8 mouse cellular contexts compared by ENCODE assay signal in genomic region chr7:46033870-46034337, GRCm38 (mm10). TPM values are rescaled to one million over a fixed set of nuclear protein-coding genes. Genes with fewer than 3 reads are reported as not detected.
DNase-seq lines count a peak whose midpoint lies in the region; ATAC-seq and TF ChIP-seq lines count a peak whose summit lies in the region.

No protein-coding gene starts in this region.

- H3K4me1 ChIP-seq in heart, embryonic 15.5 days (replicated peaks): peaks cover 16% of the 10 kb centered on the region
- peaks cover 5 to 20% of the 10 kb centered on the region in 2 experiments for H3K4me1 ChIP-seq in MEL (ENCODE audit: control insufficient read depth in 1 of 2, insufficient read depth in 2 of 2, low read length in 2 of 2)
- H3K4me1 ChIP-seq in hindbrain, embryonic 10.5 days (replicated peaks): peaks cover 27% of the 10 kb centered on the region
- peaks cover 14% of the 10 kb centered on the region for H3K4me1 ChIP-seq in midbrain, embryonic 11.5 days (ENCODE audit: control insufficient read depth, insufficient read depth, low read length)

- no peaks in the 10 kb centered on the region for H3K9me3 ChIP-seq in heart, embryonic 15.5 days (replicated peaks)
- H3K9me3 ChIP-seq in MEL (replicated peaks; ENCODE audit: insufficient read depth, low read length): no peaks in the 10 kb centered on the region
- no peaks in the 10 kb centered on the region for H3K9me3 ChIP-seq in hindbrain, embryonic 10.5 days
- H3K9me3 ChIP-seq in midbrain, embryonic 11.5 days (ENCODE audit: control insufficient read depth, low read length): no peaks in the 10 kb centered on the region

- peak overlapping the region; percentile 93 for H3K9ac ChIP-seq in heart, embryonic 15.5 days
- H3K9ac ChIP-seq in MEL (ENCODE audit: control insufficient read depth, low read depth, low read length, poor library complexity, severe bottlenecking): peak overlapping the region; percentile 96
- peak overlapping the region; percentile 81 for H3K9ac ChIP-seq in midbrain, embryonic 11.5 days (ENCODE audit: low read length)

- H3K27me3 ChIP-seq in heart, embryonic 15.5 days: no peaks in the 10 kb centered on the region
- H3K27me3 ChIP-seq in MEL (ENCODE audit: control insufficient read depth in 1 of 2, insufficient read depth in 2 of 2, low read length in 2 of 2): no peaks in the 10 kb centered on the region
- no peaks in the 10 kb centered on the region for H3K27me3 ChIP-seq in hindbrain, embryonic 10.5 days (ENCODE audit: insufficient read depth, poor library complexity, severe bottlenecking)
- H3K27me3 ChIP-seq in midbrain, embryonic 11.5 days (ENCODE audit: control insufficient read depth, insufficient read depth, low read length): no peaks in the 10 kb centered on the region

- H3K79me2 ChIP-seq in MEL (ENCODE audit: control insufficient read depth, insufficient read depth, low read length, poor library complexity): peaks cover 24% of the 10 kb centered on the region

- H3K36me3 ChIP-seq in heart, embryonic 15.5 days: peaks cover 3% of the 10 kb centered on the region; the same call in 1 of the 2 replicates
- H3K36me3 ChIP-seq in MEL (ENCODE audit: control insufficient read depth in 1 of 2, insufficient read depth in 2 of 2, low read length in 2 of 2): peaks cover 0 to 15% of the 10 kb centered on the region in 2 experiments; a peak in 3 of 4 replicates
- peaks cover 16% of the 10 kb centered on the region for H3K36me3 ChIP-seq in hindbrain, embryonic 10.5 days
- H3K36me3 ChIP-seq in midbrain, embryonic 11.5 days (ENCODE audit: control insufficient read depth, insufficient read depth, low read length): peaks cover 3% of the 10 kb centered on the region; the same call in 1 of the 2 replicates

- peak overlapping the region; percentile 84 for H3K4me2 ChIP-seq in heart, embryonic 15.5 days
- H3K4me2 ChIP-seq in midbrain, embryonic 11.5 days: peak overlapping the region; percentile 92

- DNase-seq in heart, adult 9 months (ENCODE audit: low spot score in 2 of 2): no peak
- DNase-seq in MEL (ENCODE audit: low read depth, low spot score): peak; percentile 55
- DNase-seq in hindbrain, embryonic 10.5 days (ENCODE audit: low spot score): no peak
- no peak for DNase-seq in midbrain, embryonic 11.5 days (ENCODE audit: low spot score, missing footprints)
- no peak for DNase-seq in cerebellum, postnatal 4 days (ENCODE audit: low spot score in 2 of 2)
- DNase-seq in layer of hippocampus, adult 18-20 months (ENCODE audit: low spot score in 2 of 2): no peak

- TF ChIP-seq RAD21 in MEL (IDR thresholded peaks at IDR 0.05; ENCODE audit: low read depth, low read length): no peak

- no peak; a peak in 1 of 4 replicates for TF ChIP-seq POLR2A in MEL (IDR thresholded peaks at IDR 0.05; ENCODE audit: control insufficient read depth in 1 of 2, insufficient read depth in 1 of 2, low read depth in 1 of 2, low read length in 2 of 2, poor library complexity in 1 of 2)

- peak overlapping the region; percentile 97 for H3K4me3 ChIP-seq in heart, embryonic 15.5 days
- peak overlapping the region; percentile 77 to 90 for H3K4me3 ChIP-seq in MEL (ENCODE audit: control insufficient read depth in 1 of 2, insufficient read depth in 1 of 2, low read depth in 2 of 2, low read length in 2 of 2)
- H3K4me3 ChIP-seq in hindbrain, embryonic 10.5 days: peak overlapping the region; percentile 66
- peak overlapping the region; percentile 89 for H3K4me3 ChIP-seq in midbrain, embryonic 11.5 days (ENCODE audit: low read depth, low read length)

- ATAC-seq in heart, embryonic 15.5 days (replicated peaks; ENCODE audit: insufficient number of reproducible peaks, insufficient read depth, low FRiP score, low read depth): no peak; the same call in 1 of the 2 replicates
- peak; percentile 75; the same call in 1 of the 2 replicates for ATAC-seq in midbrain, embryonic 11.5 days (ENCODE audit: low FRiP score)
- ATAC-seq in inflammation-experienced regulatory T-cells, adult 6 months: no peak

- no peak for TF ChIP-seq EP300 in MEL (IDR thresholded peaks at IDR 0.05; ENCODE audit: low read depth in 1 of 2, low read length in 2 of 2)

- H3K27ac ChIP-seq in heart, embryonic 15.5 days: no peak overlapping the region
- peak overlapping the region; percentile 84 for H3K27ac ChIP-seq in MEL (ENCODE audit: control insufficient read depth, low read depth, low read length)
- H3K27ac ChIP-seq in hindbrain, embryonic 10.5 days: peak overlapping the region; percentile 84
- H3K27ac ChIP-seq in midbrain, embryonic 11.5 days (ENCODE audit: low read depth, low read length): no peak overlapping the region

- TF ChIP-seq CTCF in MEL (IDR thresholded peaks at IDR 0.05 in 2 of 3, conservative IDR thresholded peaks at IDR 0.05 in 1 of 3; ENCODE audit: control insufficient read depth in 1 of 3, insufficient read depth in 1 of 3, low read depth in 2 of 3, low read length in 3 of 3, poor library complexity in 1 of 3, severe bottlenecking in 1 of 3): no peak

- WGBS in heart, embryonic 15.5 days: under 1% methylated on average over 35 of the region's 35 CpGs
- under 1% methylated on average over 35 of the region's 35 CpGs for WGBS in hindbrain, embryonic 10.5 days
- WGBS in midbrain, embryonic 11.5 days: under 1% methylated on average over 31 of the region's 35 CpGs

TF ChIP-seq in MEL, 35 proteins besides CTCF, POLR2A, EP300 and RAD21 (continues in another document):
- peak; percentile 52 for TF ChIP-seq TAL1 (IDR thresholded peaks at IDR 0.05; ENCODE audit: low read length)
- no peak for TF ChIP-seq NELFE (IDR thresholded peaks at IDR 0.05; ENCODE audit: low read depth, low read length)
- no peak for TF ChIP-seq RCOR1 (IDR thresholded peaks at IDR 0.05; ENCODE audit: low read depth, low read length)
- no peak for TF ChIP-seq JUND (IDR thresholded peaks at IDR 0.05; ENCODE audit: low read depth, low read length)
- TF ChIP-seq ELF1 (IDR thresholded peaks at IDR 0.05; ENCODE audit: low read depth, low read length): no peak
- no peak for TF ChIP-seq CHD1 (IDR thresholded peaks at IDR 0.05; ENCODE audit: low read depth, low read length)
- no peak for TF ChIP-seq MAZ (IDR thresholded peaks at IDR 0.05; ENCODE audit: low read depth, low read length)
- TF ChIP-seq SMC3 (IDR thresholded peaks at IDR 0.05; ENCODE audit: low read depth, low read length): no peak
- no peak for TF ChIP-seq GATA1 (IDR thresholded peaks at IDR 0.05; ENCODE audit: low read depth, low read length)
- no peak for TF ChIP-seq KAT2A (conservative IDR thresholded peaks at IDR 0.05; ENCODE audit: low read depth, low read length)
- no peak for TF ChIP-seq ZMIZ1 (IDR thresholded peaks at IDR 0.05; ENCODE audit: low read depth, low read length)
- TF ChIP-seq MAX (IDR thresholded peaks at IDR 0.05; ENCODE audit: low read length): peak; percentile 82; the same call in 1 of the 2 replicates
- no peak for TF ChIP-seq ZC3H11A (IDR thresholded peaks at IDR 0.05; ENCODE audit: low read depth, low read length)
- 0 out of 2 replicates have a peak, but pooled peaks have one; percentile 23 for TF ChIP-seq UBTF (IDR thresholded peaks at IDR 0.05; ENCODE audit: borderline replicate concordance, insufficient read depth, low read depth, low read length)
- no peak for TF ChIP-seq CHD2 (IDR thresholded peaks at IDR 0.05; ENCODE audit: low read length)
- peak; percentile 46; the same call in 1 of the 2 replicates for TF ChIP-seq MXI1 (IDR thresholded peaks at IDR 0.05; ENCODE audit: low read depth, low read length)
- TF ChIP-seq ZNF384 (IDR thresholded peaks at IDR 0.05; ENCODE audit: low read depth, low read length): no peak
- TF ChIP-seq USF2 (IDR thresholded peaks at IDR 0.05; ENCODE audit: borderline replicate concordance in 1 of 2, insufficient read depth in 1 of 2, low read depth in 1 of 2, low read length in 2 of 2): no peak
- peak; percentile 34; the same call in 1 of the 2 replicates for TF ChIP-seq BHLHE40 (IDR thresholded peaks at IDR 0.05; ENCODE audit: borderline replicate concordance, low read depth, low read length)
- TF ChIP-seq TBP (IDR thresholded peaks at IDR 0.05; ENCODE audit: low read depth, low read length): no peak
- TF ChIP-seq MYC (IDR thresholded peaks at IDR 0.05; ENCODE audit: low read depth, low read length): 0 out of 2 replicates have a peak, but pooled peaks have one; percentile 10
- TF ChIP-seq POLR2AphosphoS5 (IDR thresholded peaks at IDR 0.05; ENCODE audit: borderline replicate concordance, low read depth, low read length): peak; percentile 48; the same call in 1 of the 2 replicates
- no peak; the same call in none of the 2 replicates for TF ChIP-seq SIN3A (IDR thresholded peaks at IDR 0.05; ENCODE audit: low read length)
- no peak for TF ChIP-seq MAFK (IDR thresholded peaks at IDR 0.05; ENCODE audit: borderline replicate concordance, low read depth, low read length)
- no peak for TF ChIP-seq E2F4 (IDR thresholded peaks at IDR 0.05; ENCODE audit: borderline replicate concordance, low read depth, low read length)
- no peak for TF ChIP-seq USF1 (IDR thresholded peaks at IDR 0.05; ENCODE audit: low read depth, low read length)

RNA-seq across cellular contexts. Expression of gene Nomo1, which starts 0.4 kb away (rescaled TPM):
- 30.8 and 37.9 TPM in 2 replicates for polyA plus RNA-seq in heart, embryonic 15.5 days (2015; fragmentation: Nextera tagmentation; extraction: Ambion mirVana)
- 159 and 197 TPM in 2 replicates for total RNA-seq in MEL (2012; rRNA removed)
- 1,000 to 10,000 TPM in 1 of 2 experiments, 100 to 1,000 TPM in 1; 195 to 1,239 TPM for polyA plus RNA-seq in MEL (2012; ENCODE audit: insufficient read depth in 1 of 2, insufficient read length in 2 of 2, low read depth in 1 of 2, low replicate concordance in 2 of 2, missing spikeins in 1 of 2)
- 29.3 and 30.7 TPM in 2 replicates for polyA plus RNA-seq in hindbrain, embryonic 10.5 days (2016; fragmentation: Nextera tagmentation; extraction: Ambion mirVana)
- polyA plus RNA-seq in midbrain, embryonic 11.5 days (2014; fragmentation: Nextera tagmentation; extraction: Ambion mirVana): 13.9 and 14.1 TPM in 2 replicates
- 10 to 100 TPM; 18.2 to 22.0 (median 21.4) TPM for polyA plus RNA-seq in inflammation-experienced regulatory T-cells, adult 6 months (2017; shearing (Covaris generic))
- total RNA-seq in layer of hippocampus, adult 18-20 months (2021): 100 to 1,000 TPM in 1 of 2 experiments, 10 to 100 TPM in 1; 99.7 to 107 TPM

RNA-seq across cellular contexts. Expression of gene Abcc6, which starts 3.8 kb away (rescaled TPM):
- polyA plus RNA-seq in heart, embryonic 15.5 days (2015; fragmentation: Nextera tagmentation; extraction: Ambion mirVana): 0.16 TPM in 1 of 2 replicates, not detected in the other
- total RNA-seq in MEL (2012; rRNA removed): 0.12 TPM in 1 of 2 replicates, not detected in the other
- polyA plus RNA-seq in MEL (2012; ENCODE audit: insufficient read depth in 1 of 2, insufficient read length in 2 of 2, low read depth in 1 of 2, low replicate concordance in 2 of 2, missing spikeins in 1 of 2): under 1 TPM in 1 of 2 experiments, not detected in 1; 0.04 TPM
- 0.12 and 0.20 TPM in 2 replicates for polyA plus RNA-seq in hindbrain, embryonic 10.5 days (2016; fragmentation: Nextera tagmentation; extraction: Ambion mirVana)
- polyA plus RNA-seq in midbrain, embryonic 11.5 days (2014; fragmentation: Nextera tagmentation; extraction: Ambion mirVana): 0.03 and 0.44 TPM in 2 replicates
- not detected for polyA plus RNA-seq in inflammation-experienced regulatory T-cells, adult 6 months (2017; shearing (Covaris generic))
- total RNA-seq in layer of hippocampus, adult 18-20 months (2021): 1 to 10 TPM; 1.2 to 1.7 TPM

Comparison
In these comparisons a context has a peak if more than half of its experiments do, and no peak if none do; other contexts are left out.
1. H3K27ac ChIP-seq: peak in MEL (single experiment) and hindbrain, embryonic 10.5 days (single experiment); none in heart, embryonic 15.5 days (single experiment) and midbrain, embryonic 11.5 days (single experiment).
2. Peak in every context shown above with its lines, with median percentiles within 50 percentile points of each other: H3K4me3 ChIP-seq and H3K9ac ChIP-seq.